Mouse (Mus musculus) gastrocnemius, adult 2 months (tissue): ENCODE data around the gene Hsd17b10. TPM values are rescaled to one million over a fixed set of nuclear protein-coding genes. Genes with fewer than 3 reads are reported as not detected.

Source experiments
- DNase-seq: peaks from one replicate; pipeline ENCODE4 v3.0.0; 2022
- H3K27ac ChIP-seq: fragments of 200-600 bp; 2 replicates; pipeline ENCODE4 v1.8.1; 2022; ENCODE audit warnings: mild to moderate bottlenecking
- H3K4me3 ChIP-seq: fragments of 200-600 bp; 2 replicates; pipeline ENCODE4 v1.8.1; 2022; ENCODE audit warnings: mild to moderate bottlenecking, moderate library complexity
- CTCF ChIP-seq: fragments of 200-600 bp; IDR thresholded peaks from 2 replicates; pipeline ENCODE4 v1.8.1; 2022; ENCODE audit warnings: antibody characterized with exemption, mild to moderate bottlenecking, moderate library complexity
- intact Hi-C: fragments of 180-260 bp; cut with DNase I; formaldehyde crosslinking; loops from one replicate; pipeline ENCODE4 v1.15.1; 2025
- long read RNA-seq, 2 experiments: library from polyadenylated mRNA; stranded (forward); transcript quantifications; one replicate each; pipeline ENCODE4 v2.0.0; 2021
- total RNA-seq, 2 experiments: library from RNA; stranded (reverse); gene quantifications; 2 replicates each; pipeline ENCODE4 v1.2.3; 2021

Gene Hsd17b10
- 100 to 1,000 TPM in 1 of 2 experiments, 10 to 100 TPM in 1; 78.0 to 122 TPM for total RNA-seq
- long read RNA-seq, experiment 1, transcript Hsd17b10-201 (6 exons, 962 nt): major isoform, 141 of 150 reads
- long read RNA-seq, experiment 1, partial matches to known transcripts: 4 of 150 reads
- long read RNA-seq, experiment 1, other reads (novel, unspliced or antisense): 0 of 150 reads
- long read RNA-seq, experiment 2, transcript Hsd17b10-201 (6 exons, 962 nt): major isoform, 141 of 147 reads
- long read RNA-seq, experiment 2, partial matches to known transcripts: 2 of 147 reads
- long read RNA-seq, experiment 2, other reads (novel, unspliced or antisense): 3 of 147 reads

DNA sequence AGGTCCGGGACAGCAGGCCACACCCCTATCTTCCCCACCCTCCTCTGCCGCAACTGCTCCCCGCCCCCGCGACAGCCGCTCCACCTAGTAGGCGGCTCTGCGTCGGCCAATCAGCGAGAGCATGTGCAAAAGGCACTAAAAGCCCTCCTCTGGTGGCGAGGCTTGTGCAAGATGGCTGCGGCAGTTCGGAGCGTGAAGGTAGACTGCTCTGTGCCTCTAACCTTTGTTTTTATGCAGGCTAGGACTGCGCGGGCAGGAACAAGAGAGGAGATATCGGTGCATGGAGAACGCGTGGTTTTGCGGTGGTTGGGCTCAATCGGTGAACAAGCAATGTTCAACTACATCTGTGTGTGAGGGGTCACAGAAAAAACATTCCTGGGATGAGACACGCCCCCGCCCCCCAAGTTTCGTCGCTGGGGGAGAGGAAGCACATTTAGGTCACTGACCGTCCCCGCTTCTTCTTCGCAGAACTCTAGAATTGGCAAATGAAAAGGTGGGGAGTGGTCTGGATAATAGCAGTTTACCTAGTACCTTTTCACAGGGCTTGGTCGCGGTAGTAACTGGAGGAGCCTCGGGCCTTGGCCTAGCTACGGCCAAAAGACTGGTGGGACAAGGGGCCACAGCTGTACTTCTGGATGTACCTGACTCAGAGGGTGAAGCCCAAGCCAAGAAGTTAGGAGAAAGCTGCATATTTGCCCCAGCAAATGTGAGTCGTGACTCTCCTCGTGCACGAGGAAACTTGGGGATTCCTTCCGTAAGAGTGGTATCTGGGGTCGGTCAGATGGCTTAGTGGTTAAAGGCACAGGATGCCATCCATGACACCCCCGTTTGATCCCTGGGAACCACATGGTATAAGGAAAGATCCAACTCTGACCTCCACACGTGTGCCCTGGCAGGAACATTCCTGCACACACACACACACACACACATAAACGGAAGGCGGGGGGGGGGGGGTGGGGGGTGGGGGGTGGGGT, at the start of gene Hsd17b10:
Gene Hsd17b10 (plus strand): TSS at position 109 of the 974 bp plus-strand sequence.
- peak; percentile 92 for DNase-seq
- peak within 1 kb of the TSS; percentile 75 for H3K4me3 ChIP-seq
- H3K27ac ChIP-seq: peak within 1 kb of the TSS; percentile 87
- intact Hi-C loops: no loop called here
- TF ChIP-seq CTCF: peak; percentile 23; the same call in 1 of the 2 replicates

DNA sequence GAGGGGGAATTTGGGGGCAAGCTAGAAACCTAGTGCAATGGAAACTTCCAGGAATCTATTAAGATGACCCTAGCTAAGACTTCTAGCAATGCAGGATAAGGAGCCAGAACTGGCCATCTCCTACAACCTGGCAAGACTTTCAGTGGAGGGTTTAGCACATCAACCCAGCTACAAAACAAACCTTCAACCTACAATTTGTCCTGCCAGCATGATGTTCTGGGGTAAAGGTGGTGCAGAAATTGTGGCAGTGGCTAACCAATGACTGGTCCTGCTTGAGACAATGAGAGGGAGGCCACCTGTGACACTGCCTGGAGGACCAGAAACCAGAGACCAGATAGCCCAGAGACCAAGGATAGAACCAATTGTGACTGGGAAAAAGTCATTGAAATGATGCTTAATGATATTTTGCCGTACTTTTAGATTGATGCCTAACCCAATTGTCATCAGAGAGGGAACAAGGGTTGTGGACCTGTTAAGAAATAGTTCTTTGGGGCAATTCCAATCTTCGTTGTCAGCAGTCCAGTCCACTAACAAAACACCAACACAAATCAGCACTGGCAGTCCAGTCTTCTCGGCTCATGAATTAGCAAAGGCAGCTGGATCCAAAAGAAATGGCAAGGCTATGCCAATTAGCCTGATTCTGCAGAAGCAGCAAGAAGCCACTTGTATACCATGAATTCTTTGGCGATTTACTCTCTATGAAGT, 2.5 kb upstream of the Hsd17b10 start:
- H3K4me3 ChIP-seq: no peak overlapping the region
- TF ChIP-seq CTCF: no peak

DNA sequence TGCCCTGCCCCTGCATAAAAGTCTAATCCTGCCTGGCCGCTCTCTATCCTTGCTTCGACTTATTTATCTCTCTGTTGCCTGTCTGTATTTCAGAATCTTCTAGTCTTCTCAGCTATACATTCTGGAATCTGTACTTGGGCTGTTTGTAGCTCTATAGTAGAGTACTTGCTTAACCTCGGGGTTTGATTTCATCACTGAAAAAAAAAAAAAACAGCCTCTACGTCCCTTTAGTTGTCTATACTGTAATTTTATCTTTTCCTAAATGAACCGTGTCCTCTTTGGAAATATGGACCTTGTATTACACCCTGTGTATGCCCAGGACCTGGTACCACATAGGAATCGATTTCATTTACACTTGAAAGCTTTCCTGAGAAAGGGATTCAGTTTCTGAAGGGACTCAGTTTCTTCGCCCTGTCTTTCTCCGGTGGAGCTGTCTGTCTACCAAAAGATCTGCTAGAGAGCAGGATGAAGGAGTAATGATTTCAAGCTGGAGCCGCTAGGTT, 412 bp upstream of the Hsd17b10 start:
- Histone ChIP-seq H3K27ac (peak overlapping the region; percentile 87), H3K4me3 (peak overlapping the region; percentile 75)
- TF ChIP-seq CTCF: no peak
- intact Hi-C loops: no loop called here
- no peak for DNase-seq

More for the DNA sequence above, 2.5 kb upstream of the Hsd17b10 start:
- DNase-seq: no peak
- intact Hi-C loops: no loop called here
- no peak overlapping the region for H3K27ac ChIP-seq

DNA sequence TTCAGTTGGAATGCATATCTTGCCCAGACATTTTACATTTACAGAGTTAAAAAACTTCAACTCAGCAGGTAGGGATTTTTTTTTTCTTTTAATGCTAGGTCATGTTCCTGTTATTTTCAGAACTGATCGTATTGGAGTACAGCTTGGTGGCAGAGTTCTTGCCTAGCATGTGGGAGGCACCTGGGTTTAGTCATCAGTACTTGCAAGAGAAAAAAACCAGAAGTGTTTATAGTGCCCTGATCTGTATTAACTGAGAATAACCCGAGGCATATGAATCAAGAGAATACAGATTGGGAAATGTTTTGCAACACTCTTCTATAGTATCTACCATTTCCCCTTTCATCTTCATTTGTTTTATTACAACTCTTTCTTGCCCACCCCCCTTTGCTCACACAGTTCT, 1.2 kb downstream of the Hsd17b10 start:
- peak overlapping the region; percentile 75 for H3K4me3 ChIP-seq

DNA sequence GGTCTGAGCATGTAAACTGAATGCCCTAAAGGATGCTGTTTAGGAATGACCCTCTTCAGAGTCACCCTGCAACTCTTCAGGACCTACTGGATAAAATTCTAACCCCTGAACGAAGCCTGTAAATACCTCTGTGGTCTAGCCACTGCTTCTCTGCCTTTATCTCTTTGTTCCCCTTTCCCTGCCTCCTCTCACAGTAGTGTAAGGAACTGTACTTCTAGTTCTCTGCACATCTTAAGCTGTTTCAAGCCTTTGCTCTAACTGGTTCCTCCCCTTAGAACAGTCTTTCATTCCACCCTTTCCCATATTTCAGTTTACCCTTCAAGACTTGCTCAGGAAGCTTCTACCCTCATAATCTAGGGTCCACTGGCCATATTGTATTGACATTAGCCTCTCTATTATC, 6.2 kb downstream of the Hsd17b10 start:
- no peak for TF ChIP-seq CTCF
- H3K4me3 ChIP-seq: no peak overlapping the region
- no peak for DNase-seq
- intact Hi-C loops: no loop called here
- no peak overlapping the region for H3K27ac ChIP-seq

More for the DNA sequence above, 1.2 kb downstream of the Hsd17b10 start:
- H3K27ac ChIP-seq: peak overlapping the region; percentile 31; the same call in 1 of the 2 replicates
- TF ChIP-seq CTCF: no peak
- no peak for DNase-seq
- intact Hi-C loops: no loop called here

DNA sequence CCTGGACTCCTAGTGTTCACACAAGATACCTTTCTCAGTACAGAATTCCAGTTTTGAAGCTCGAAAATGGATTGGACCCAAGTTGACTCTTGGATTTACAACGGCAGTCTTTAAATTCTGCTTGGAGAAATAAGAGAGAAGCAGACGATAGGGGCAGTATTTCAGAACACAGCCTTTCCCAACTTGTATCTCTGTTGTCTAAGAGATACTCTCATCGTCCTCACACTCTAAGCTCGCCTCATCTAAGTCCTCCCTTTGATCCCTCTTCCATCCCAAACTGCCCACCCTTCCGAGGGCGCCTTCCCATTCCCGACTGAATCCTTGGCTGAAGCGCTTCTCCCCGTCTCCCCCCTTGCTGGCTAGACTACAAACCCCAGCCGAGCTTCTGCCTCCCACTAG, 14.1 kb downstream of the Hsd17b10 start:
- TF ChIP-seq CTCF: peak; percentile 28; the same call in 1 of the 2 replicates
- intact Hi-C loops: loop anchor here (10.0 kb wide), 2 partner anchors 129 to 211 kb away; partner anchors contain the start of genes Huwe1 and Iqsec2
- Histone ChIP-seq H3K27ac (peak overlapping the region; percentile 92), H3K4me3 (peak overlapping the region; percentile 77)
- DNase-seq: no peak

DNA sequence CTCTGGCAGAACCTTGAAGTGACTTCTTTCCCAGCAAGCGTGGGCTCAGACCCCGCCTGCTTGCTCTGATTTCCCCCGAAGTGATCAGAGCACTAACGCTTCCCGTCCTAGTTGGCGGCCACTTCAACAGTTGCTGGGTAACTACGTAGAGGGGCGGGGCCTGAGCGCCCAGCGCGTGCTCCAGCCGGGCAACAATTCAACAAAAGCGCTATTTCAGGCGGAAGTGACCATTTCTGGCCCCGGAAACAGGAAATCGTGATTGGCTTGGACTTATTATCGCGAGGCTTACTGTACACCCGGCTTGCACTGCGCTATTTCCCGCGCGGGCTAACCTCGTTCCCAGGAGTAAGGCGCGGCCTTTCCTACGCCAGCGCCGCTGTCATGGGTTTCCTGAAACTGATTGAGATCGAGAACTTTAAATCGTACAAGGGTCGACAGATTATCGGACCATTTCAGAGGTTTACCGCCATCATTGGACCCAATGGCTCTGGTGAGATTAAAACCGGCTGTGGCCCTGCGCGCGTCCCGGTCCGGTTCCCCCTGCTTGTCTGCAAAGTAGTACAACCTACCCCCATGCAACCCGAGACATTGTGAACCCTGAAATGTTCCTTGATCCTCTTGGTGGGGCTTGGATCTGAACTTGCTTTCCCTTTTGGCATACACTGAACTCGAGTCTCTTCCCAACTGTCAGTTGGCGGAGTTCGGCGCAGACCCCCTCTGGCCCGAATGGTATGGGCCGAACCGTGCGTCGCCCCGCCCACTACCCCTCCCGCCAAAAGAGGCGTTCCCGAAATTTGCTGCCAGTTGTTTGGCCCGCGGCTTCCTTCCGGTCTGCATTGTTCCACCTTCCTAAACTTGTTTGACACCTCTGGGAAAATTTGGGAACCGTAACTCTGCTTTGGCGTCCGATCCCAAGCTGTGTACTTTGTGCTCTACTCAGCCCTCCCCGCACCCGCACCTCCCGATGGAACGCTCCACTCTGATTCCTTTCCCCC, 14.8 kb downstream of the Hsd17b10 start, which contains the start of the genes Ribc1 and Smc1a:
Gene Ribc1 (minus strand): TSS at position 145 of the 995 bp plus-strand sequence.
Gene Smc1a (plus strand): TSS at position 278 of the 995 bp plus-strand sequence.
- TF ChIP-seq CTCF: no peak
- H3K4me3 ChIP-seq: peak within 1 kb of the TSS; percentile 77
- H3K27ac ChIP-seq: peak within 1 kb of the TSS; percentile 92
- intact Hi-C loops: loop anchor here (10.0 kb wide), 2 partner anchors 128 to 212 kb away; partner anchors contain the start of genes Huwe1 and Iqsec2
- DNase-seq: peak; percentile 92

DNA sequence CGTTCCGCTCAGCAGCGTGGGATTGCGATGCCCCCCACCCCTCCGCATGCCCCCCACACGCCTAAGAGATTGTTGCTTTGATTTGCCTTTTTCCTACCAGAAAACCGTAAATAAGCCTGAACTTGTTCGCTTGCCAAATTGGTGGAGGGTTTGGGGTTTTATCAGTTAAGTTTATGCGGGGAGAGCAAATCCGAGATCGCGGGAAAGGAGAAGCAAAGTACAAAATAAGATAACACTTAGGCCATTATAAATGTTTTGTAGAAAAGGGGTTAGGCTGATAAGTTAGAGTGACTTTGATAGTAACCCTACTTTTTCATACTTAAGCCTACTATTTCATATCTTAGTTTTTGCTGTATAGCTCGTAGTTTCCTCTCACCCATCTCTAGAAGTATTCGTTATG, 15.5 kb downstream of the Hsd17b10 start:
- DNase-seq: no peak
- Histone ChIP-seq H3K27ac (peak overlapping the region; percentile 92), H3K4me3 (peak overlapping the region; percentile 77)
- no peak for TF ChIP-seq CTCF
- intact Hi-C loops: loop anchor here (10.0 kb wide), 2 partner anchors 128 to 212 kb away; partner anchors contain the start of genes Huwe1 and Iqsec2

DNA sequence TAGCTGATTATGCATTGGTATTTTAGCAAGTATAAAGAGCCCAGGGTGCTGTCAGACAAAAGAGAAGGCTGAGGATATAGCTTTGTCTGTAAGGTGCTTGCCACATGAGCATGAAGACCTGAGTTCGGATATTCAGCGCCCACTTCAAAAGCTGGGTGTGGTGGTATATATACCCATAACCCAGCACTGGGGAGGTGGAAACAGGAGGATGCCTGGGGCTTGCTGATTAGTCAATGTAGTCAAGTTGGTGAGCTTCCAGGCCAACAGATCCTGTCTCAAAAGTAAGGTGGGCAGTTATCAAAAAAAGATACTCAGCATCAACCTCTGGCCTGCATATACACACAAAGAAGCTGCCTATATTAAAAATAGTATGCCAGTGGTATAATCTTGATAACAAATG, 17.6 kb downstream of the Hsd17b10 start:
- Histone ChIP-seq H3K4me3 (no peak overlapping the region), H3K27ac (no peak overlapping the region)
- no peak for TF ChIP-seq CTCF
- DNase-seq: no peak
- intact Hi-C loops: loop anchor here (10.0 kb wide), 2 partner anchors 126 to 214 kb away; partner anchors contain the start of genes Huwe1 and Iqsec2

DNA sequence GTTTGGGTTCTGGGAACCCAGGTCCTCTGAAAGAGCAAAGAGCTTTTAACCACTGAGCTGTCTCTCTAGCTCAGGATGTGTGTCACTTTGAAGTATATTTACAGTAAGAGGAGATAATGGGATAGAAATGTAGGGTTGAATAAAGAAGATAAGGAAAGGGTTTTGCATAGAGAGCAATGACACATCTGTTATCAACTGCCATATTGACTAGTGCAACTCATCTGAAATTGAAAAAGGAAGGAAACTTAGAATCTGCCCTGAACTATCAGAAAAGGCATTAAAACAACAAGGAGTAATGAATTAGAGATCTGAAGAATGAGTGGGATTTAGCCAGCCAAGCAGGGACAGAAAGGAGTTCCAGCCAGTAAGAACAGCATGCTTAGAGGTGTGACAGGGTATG, 38.2 kb downstream of the Hsd17b10 start:
- no peak for TF ChIP-seq CTCF
- Histone ChIP-seq H3K4me3 (no peak overlapping the region), H3K27ac (no peak overlapping the region)
- intact Hi-C loops: no loop called here
- no peak for DNase-seq
